Mouse (Mus musculus): ENCODE measurements at regions not wholly inside any gene's neighbourhood (a gene's known extent, or its start where the extent isn't known, plus 50 kb on each side); places are given as distances from the start of the nearest gene placed in this dataset.

- 43% methylated on average over 4 of the region's 4 CpGs for WGBS (ENCODE audit: insufficient replicate concordance)
- no peak overlapping the region for H3K27ac ChIP-seq
- no peaks in the 10 kb centered on the region for H3K9me3 ChIP-seq (ENCODE audit: control insufficient read depth, low read length)
- no peak overlapping the region for H3K4me3 ChIP-seq (ENCODE audit: insufficient read depth in 1 of 2, low read depth in 2 of 2, low read length in 2 of 2)
- H3K9ac ChIP-seq (replicated peaks): no peak overlapping the region
- DNase-seq (ENCODE audit: low read depth in 3 of 3, low spot score in 3 of 3) (peak in 1 of 3 experiments; percentile 3), ATAC-seq (ENCODE audit: insufficient read depth) (no peak)
- TF ChIP-seq EP300 (IDR thresholded peaks at IDR 0.05; ENCODE audit: low read depth) (no peak), CTCF (IDR thresholded peaks at IDR 0.05; ENCODE audit: low read depth) (no peak)
- H3K36me3 ChIP-seq (replicated peaks; ENCODE audit: control insufficient read depth, insufficient read depth, low read depth): no peaks in the 10 kb centered on the region
- no peaks in the 10 kb centered on the region for H3K27me3 ChIP-seq (ENCODE audit: control insufficient read depth, insufficient read depth, low read length)
- no peak overlapping the region for H3K4me2 ChIP-seq (ENCODE audit: low read depth)
- H3K4me1 ChIP-seq (replicated peaks; ENCODE audit: control insufficient read depth in 2 of 2, insufficient read depth in 2 of 2, low read length in 1 of 2): no peaks in the 10 kb centered on the region
Observed at GRCm38 (mm10) chr14:47795062-47795461, 146.8 kb downstream of the Ktn1 start.

DNA sequence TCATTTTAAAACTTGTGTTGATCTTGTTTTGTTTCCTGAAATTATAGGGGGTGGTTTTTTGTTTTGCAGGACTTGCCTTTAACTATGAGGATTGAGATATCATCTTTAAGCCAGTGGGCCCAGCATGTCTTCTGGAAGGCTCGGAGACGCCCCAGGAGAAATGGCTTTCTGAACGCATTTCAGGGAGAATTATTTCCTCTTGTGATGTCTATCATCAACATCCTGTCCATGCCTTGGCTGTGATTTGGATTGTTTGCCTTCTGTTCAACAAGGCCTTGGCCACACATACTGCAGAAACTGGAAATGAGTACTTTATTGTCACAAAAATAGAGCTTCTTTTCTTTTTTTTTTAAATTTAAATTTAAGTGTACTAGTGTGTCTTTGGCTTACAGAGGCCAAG lies 150.0 kb downstream of the Ktn1 start:
- H3K4me2 ChIP-seq (ENCODE audit: low read depth): no peak overlapping the region
- no peaks in the 10 kb centered on the region for H3K27me3 ChIP-seq (ENCODE audit: control insufficient read depth, insufficient read depth, low read length)
- DNase-seq (ENCODE audit: low read depth in 3 of 3, low spot score in 3 of 3) (no peak), ATAC-seq (ENCODE audit: insufficient read depth) (no peak)
- H3K9me3 ChIP-seq (ENCODE audit: control insufficient read depth, low read length): no peaks in the 10 kb centered on the region
- 59% methylated on average over 3 of the region's 3 CpGs for whole genome bisulfite sequencing (ENCODE audit: insufficient replicate concordance)
- H3K4me1 ChIP-seq (replicated peaks; ENCODE audit: control insufficient read depth in 2 of 2, insufficient read depth in 2 of 2, low read length in 1 of 2): no peaks in the 10 kb centered on the region
- no peak for TF ChIP-seq CTCF (IDR thresholded peaks at IDR 0.05; ENCODE audit: low read depth)
- no peak for TF ChIP-seq EP300 (IDR thresholded peaks at IDR 0.05; ENCODE audit: low read depth)
- no peak overlapping the region for H3K27ac ChIP-seq
- H3K36me3 ChIP-seq (replicated peaks; ENCODE audit: control insufficient read depth, insufficient read depth, low read depth): no peaks in the 10 kb centered on the region
- no peak overlapping the region for H3K9ac ChIP-seq (replicated peaks)
- H3K4me3 ChIP-seq (ENCODE audit: insufficient read depth in 1 of 2, low read depth in 2 of 2, low read length in 2 of 2): no peak overlapping the region

GRCm38 (mm10) chr14:47799564-47799963 lies 151.3 kb downstream of the Ktn1 start:
- Histone ChIP-seq H3K27me3 (ENCODE audit: control insufficient read depth, insufficient read depth, low read length) (no peaks in the 10 kb centered on the region), H3K4me2 (ENCODE audit: low read depth) (no peak overlapping the region), H3K9me3 (ENCODE audit: control insufficient read depth, low read length) (no peaks in the 10 kb centered on the region), H3K4me3 (ENCODE audit: insufficient read depth in 1 of 2, low read depth in 2 of 2, low read length in 2 of 2) (no peak overlapping the region), H3K36me3 (replicated peaks; ENCODE audit: control insufficient read depth, insufficient read depth, low read depth) (no peaks in the 10 kb centered on the region), H3K4me1 (replicated peaks; ENCODE audit: control insufficient read depth in 2 of 2, insufficient read depth in 2 of 2, low read length in 1 of 2) (no peaks in the 10 kb centered on the region), H3K9ac (replicated peaks) (no peak overlapping the region), H3K27ac (no peak overlapping the region)
- WGBS (ENCODE audit: insufficient replicate concordance): 58% methylated on average over 2 of the region's 2 CpGs
- ATAC-seq (ENCODE audit: insufficient read depth): no peak
- no peak for DNase-seq (ENCODE audit: low read depth in 3 of 3, low spot score in 3 of 3)
- TF ChIP-seq CTCF (IDR thresholded peaks at IDR 0.05; ENCODE audit: low read depth) (no peak), EP300 (IDR thresholded peaks at IDR 0.05; ENCODE audit: low read depth) (no peak)

GRCm38 (mm10) chr14:47805202-47805601 lies 157.0 kb downstream of the Ktn1 start:
- no peak overlapping the region for H3K4me2 ChIP-seq (ENCODE audit: low read depth)
- WGBS (ENCODE audit: insufficient replicate concordance): 27% methylated on average over 1 of the region's 1 CpGs
- no peak for DNase-seq (ENCODE audit: low read depth in 3 of 3, low spot score in 3 of 3)

DNA sequence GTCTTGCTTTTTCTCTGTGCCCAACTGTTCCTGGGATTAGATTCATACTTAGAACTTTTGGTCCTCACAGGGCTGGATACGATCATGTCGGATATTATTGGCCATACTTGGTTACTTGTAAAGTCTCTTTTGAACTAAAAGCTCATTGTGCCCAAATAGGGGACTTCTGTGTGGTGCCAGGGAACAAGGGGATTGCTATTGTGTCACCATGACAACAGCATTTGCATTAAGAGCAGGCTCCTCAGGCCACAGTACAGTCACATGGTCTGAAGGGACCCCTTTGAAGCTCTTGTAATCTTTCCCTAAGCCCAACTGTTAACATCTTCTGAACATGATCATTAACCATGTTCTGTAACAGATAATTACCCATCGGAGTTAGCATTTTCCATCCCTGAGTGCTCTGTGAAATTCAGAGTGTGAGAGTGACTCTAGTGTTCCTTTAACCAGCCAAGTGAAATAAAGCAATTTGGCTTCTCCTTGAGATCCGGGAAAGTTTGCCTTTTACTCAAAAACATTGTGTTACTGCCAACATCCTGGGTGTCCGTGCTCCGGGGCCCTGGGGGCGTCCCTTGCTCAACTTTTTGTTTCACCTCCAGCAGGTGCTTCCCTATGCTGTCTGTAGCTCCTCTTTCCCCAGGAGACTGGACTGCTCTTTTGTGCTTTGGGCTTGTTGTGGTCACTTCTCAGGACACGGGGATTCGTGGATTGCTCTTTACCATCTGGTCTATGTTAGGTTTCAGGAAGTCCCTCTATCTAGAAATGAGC lies 157.7 kb downstream of the Ktn1 start:
- Histone ChIP-seq H3K4me3 (ENCODE audit: insufficient read depth in 1 of 2, low read depth in 2 of 2, low read length in 2 of 2) (no peak overlapping the region), H3K9ac (replicated peaks) (no peak overlapping the region), H3K27me3 (ENCODE audit: control insufficient read depth, insufficient read depth, low read length) (no peaks in the 10 kb centered on the region), H3K36me3 (replicated peaks; ENCODE audit: control insufficient read depth, insufficient read depth, low read depth) (no peaks in the 10 kb centered on the region), H3K4me2 (ENCODE audit: low read depth) (no peak overlapping the region), H3K9me3 (ENCODE audit: control insufficient read depth, low read length) (no peaks in the 10 kb centered on the region), H3K4me1 (replicated peaks; ENCODE audit: control insufficient read depth in 2 of 2, insufficient read depth in 2 of 2, low read length in 1 of 2) (no peaks in the 10 kb centered on the region), H3K27ac (no peak overlapping the region)
- TF ChIP-seq EP300 (IDR thresholded peaks at IDR 0.05; ENCODE audit: low read depth) (no peak), CTCF (IDR thresholded peaks at IDR 0.05; ENCODE audit: low read depth) (no peak)
- DNase-seq (ENCODE audit: low read depth in 3 of 3, low spot score in 3 of 3) (no peak), ATAC-seq (ENCODE audit: insufficient read depth) (no peak)
- 45% methylated on average over 9 of the region's 9 CpGs for WGBS (ENCODE audit: insufficient replicate concordance)

More at GRCm38 (mm10) chr14:47805202-47805601, 157.0 kb downstream of the Ktn1 start:
- no peak for ATAC-seq (ENCODE audit: insufficient read depth)
- Histone ChIP-seq H3K27ac (no peak overlapping the region), H3K4me3 (ENCODE audit: insufficient read depth in 1 of 2, low read depth in 2 of 2, low read length in 2 of 2) (no peak overlapping the region), H3K9ac (replicated peaks) (no peak overlapping the region), H3K27me3 (ENCODE audit: control insufficient read depth, insufficient read depth, low read length) (no peaks in the 10 kb centered on the region), H3K36me3 (replicated peaks; ENCODE audit: control insufficient read depth, insufficient read depth, low read depth) (no peaks in the 10 kb centered on the region), H3K9me3 (ENCODE audit: control insufficient read depth, low read length) (no peaks in the 10 kb centered on the region), H3K4me1 (replicated peaks; ENCODE audit: control insufficient read depth in 2 of 2, insufficient read depth in 2 of 2, low read length in 1 of 2) (no peaks in the 10 kb centered on the region)
- no peak for TF ChIP-seq EP300 (IDR thresholded peaks at IDR 0.05; ENCODE audit: low read depth)
- no peak for TF ChIP-seq CTCF (IDR thresholded peaks at IDR 0.05; ENCODE audit: low read depth)

All from liver, embryonic 14.5 days (tissue).